Mouse (Mus musculus) retina, postnatal 7 days (tissue): ENCODE data around the gene Tab2.
"Not testable (repeated sequence)": the region's sequence is repeated elsewhere in the genome, so short reads cannot be mapped to it uniquely, and the experiment has no call there.

Source experiments
- DNase-seq: peaks from one replicate; pipeline ENCODE4 v3.0.0-alpha.2; 2012; ENCODE audit warnings: low read depth, low spot score

The Tab2 gene

GRCm38 (mm10) chr10:7888256-7888868 lies 67.7 kb downstream of the Tab2 start:
- DNase-seq, result no peak

GRCm38 (mm10) chr10:7883524-7883923 lies 72.5 kb downstream of the Tab2 start:
- peak; percentile 65 for DNase-seq

DNA sequence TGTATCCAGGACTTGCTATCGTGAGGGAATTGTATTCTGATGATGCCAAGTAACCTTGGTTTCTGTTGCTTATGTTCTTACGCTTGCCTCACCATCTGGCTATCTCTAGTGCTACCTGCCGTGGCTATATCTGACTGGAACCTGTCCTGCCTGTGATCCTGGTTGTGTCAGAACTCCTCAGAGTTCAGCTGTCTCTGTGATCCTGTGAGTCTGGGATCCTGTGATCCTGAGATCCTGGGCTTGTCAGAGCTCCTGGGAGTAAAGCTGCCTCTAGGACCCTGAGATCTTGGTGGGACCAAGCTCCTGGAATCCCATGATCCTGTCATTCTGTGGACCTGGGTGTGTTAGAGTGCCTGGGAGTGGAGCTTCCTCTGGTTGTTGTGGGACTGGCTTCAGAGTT lies 74.1 kb downstream of the Tab2 start:
- no peak for DNase-seq

DNA sequence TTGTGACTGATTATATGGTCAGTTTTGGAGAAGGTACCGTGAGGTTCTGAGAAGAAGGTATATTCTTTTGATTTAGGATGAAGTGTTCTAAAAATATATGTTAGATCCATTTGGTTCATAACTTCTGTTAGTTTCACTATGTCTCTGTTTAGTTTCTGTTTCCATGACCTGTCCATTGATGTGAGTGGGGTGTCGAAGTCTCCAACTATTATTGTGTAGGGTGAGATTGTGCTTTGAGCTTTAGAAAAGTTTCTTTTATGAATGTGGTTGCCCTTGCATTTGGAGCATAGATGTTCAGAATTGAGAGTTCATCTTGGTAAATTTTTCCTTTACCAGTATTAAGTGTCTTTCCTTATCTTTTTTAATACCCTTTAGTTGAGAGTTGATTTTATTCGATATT lies 75.7 kb downstream of the Tab2 start:
- DNase-seq, result not testable (repeated sequence)

GRCm38 (mm10) chr10:7874194-7874593 lies 81.8 kb downstream of the Tab2 start:
- no peak for DNase-seq

DNA sequence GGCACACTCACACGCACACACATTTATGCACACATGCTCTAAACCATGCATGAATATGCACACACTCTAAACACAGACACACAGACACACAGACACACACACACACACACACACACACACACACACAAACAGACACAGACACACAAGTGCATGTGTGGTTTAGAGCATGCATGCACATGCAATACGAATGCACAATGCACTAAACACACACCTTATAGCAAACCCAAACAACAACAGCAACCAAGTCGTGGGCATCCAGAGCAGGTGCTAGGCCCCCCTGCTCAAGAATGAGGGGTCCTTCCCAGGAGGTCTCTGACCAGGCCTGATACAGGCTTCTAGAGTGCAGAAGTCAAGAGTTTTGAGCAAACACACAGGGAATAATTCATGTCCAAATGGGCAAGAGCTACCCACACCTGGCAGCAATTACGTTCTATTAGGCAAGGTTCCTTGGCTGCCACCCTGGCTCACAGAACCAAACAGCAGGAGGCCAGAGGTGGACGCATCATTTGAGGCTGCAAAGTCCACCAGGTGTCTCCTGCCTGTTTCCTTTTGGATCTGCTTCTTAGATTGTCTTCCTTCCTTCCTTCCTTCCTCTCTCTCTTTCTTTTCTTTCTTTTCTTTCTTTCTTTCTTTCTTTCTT lies 84.5 kb downstream of the Tab2 start:
- DNase-seq, result no peak

DNA sequence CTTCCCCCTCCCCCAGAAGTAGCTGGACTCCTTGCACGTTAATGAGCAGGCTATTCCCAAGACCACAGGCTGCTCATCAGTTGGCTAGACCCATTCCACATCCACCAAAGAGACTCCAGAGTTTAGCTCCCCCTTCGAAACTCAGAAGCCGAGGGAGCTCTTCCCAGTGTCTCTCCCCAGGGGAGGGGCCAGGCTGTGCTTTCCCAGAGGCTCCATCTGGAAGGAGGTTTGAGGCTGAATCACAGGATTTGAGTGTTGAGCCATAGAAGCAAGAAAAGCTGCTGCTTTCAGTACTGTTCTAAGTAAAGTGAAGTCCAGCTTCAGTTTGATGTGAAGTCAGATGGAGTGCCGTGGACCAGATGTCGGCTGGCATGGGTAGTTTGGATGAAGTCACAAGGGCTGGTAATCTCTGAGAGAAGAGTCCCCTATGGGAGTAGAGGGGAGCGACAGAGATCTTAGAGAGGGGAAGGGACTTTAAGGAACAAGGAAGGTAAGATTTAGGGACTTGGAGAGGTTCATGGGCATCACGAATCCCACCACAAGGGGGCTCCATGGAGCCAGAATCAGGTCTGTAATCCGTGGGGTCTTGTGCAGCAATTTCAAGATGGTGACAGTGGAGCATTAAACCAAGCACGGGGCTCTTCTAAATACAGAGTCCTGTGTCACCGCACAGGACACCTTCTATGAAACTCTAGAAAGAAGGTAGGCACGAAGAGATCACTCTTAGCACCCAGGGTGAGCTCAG lies 85.3 kb downstream of the Tab2 start:
- DNase-seq, result no peak

DNA sequence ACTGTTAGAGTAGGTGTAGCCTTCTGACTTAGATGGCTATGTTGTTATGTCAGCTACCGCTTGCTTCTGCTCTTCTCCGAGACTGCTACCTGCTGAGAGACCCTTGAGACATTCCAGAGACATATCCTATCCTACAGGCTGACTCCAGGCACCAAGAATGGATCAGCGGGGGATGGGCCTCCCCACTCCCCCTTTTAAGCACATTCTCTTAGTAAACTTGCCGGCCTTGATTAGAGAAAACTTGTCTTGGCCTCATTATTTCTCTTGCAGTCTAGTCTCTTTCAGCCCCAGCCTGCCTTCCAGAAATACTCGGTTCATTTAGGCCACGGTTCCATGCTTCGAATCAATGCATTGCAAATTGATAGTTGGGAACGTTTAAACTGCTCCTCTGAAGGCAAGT lies 86.3 kb downstream of the Tab2 start:
- no peak for DNase-seq

DNA sequence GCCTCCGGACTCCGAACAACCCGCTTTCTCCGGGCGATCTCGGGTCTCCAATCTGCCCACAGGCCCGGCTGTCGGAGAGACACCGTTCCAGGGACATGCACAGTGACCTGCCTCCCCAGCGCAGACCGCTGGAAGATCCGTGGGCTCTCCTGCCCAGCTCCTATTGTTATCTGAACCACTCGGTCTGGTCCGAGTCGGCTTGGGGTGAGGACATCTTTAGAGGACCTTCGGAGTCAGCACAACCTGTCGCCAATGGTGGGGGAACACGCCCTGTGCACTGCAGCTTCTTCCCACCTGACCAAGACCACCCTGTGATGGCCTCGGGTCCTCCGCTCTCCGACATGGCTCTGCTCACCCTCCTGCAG lies 88.4 kb downstream of the Tab2 start:
- no peak for DNase-seq

DNA sequence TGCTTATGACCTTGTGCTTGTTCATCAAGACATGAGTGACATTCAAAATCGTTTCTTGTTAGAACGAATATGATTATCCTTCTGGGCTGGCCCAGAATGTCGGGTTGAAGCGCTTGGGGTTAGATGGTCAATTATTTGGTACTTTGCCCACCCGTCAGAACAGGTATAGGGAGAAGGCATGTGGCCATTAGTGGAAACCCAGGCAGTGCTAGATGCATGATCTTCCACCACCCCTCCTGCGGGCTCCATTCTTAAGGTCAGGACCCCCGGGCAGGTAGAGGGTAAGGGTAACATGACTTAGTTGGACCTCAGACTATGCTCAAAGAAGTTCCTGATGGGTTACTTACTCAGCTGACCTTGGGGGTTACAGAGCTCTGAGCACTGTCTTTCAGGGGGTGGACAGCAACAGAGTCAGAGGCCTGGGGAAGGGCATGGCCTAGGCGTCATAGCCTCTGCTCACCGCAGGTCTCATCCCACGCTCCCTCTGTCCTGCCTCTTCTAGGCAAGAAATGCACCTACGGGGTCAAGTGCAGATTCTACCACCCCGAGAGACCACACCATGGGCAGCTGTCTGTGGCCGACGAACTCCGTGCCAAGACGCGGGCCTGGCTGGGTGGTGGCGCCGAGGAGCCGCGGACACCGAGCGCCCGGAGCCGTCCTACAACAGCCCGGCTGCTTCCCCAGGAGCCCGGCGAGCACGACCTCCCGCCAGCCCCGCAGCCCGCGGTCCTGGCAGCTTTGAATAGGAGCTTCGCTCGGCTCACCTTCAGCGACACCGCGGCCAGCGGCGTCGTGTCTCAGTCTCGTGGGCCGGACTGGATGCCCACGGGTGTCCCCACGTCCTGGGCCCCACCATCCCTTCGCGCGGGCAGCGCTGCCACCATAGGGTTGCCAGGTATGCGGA lies 89.0 kb downstream of the Tab2 start:
- DNase-seq, result no peak

DNA sequence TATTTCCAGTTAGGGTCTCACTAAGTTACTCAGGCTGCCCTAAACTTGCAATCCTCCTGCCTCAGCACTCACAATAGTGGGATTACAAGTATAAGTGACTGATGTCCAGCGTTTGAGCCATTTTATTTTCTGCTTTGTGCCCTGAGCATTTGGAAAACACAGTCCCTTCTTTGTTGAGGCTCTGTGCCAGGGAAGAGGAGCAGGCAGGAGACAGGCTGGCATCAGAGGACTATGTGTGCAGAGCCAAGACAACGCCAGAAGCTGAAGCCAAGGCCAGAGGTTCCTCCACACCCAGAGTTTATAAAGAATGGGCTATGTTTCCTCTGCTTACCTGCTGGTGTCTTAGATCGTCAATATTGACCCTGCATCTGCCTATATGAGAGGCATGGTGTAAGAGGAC lies 91.2 kb downstream of the Tab2 start:
- DNase-seq, result no peak

DNA sequence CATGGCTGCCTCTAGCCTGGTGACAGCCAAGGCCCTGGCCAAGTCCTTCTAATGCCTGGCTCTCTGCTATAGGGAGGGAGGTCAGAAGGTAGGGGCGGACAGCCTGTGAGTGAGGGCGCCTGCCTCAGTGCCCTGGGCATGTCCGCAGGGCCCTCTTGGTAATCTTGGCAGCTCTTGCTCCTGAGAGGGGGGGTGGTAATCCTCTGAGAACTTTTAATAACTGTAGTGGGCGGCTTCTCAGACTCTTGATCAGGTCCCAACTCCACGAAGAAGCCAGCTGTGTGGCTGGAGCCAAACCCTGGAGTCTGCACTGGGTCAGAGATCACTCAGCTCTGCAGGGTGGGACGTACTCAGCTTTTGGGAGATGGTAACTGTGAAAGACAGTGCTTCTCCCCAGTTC lies 91.8 kb downstream of the Tab2 start:
- no peak for DNase-seq

DNA sequence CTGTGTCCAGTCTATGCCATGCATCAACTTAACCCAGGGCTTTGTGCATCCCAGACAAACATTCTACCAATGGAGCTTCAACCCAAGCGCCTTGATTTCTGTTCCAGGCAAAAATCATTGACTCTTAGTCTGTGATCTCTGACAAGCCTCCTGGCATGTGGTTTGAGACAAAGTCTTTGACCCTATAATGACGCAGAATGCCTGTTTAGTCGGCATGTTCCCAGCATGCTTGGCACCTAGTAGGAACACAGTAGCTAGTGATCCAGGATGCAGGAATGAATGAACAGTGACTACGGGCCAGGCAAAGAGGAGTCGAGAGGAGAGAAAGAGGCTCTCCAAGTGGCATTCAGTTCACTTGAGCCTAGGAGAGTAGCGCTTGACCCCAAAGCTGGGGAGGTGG lies 92.6 kb downstream of the Tab2 start:
- no peak for DNase-seq

GRCm38 (mm10) chr10:7861937-7862657 lies 93.9 kb downstream of the Tab2 start:
- no peak for DNase-seq

DNA sequence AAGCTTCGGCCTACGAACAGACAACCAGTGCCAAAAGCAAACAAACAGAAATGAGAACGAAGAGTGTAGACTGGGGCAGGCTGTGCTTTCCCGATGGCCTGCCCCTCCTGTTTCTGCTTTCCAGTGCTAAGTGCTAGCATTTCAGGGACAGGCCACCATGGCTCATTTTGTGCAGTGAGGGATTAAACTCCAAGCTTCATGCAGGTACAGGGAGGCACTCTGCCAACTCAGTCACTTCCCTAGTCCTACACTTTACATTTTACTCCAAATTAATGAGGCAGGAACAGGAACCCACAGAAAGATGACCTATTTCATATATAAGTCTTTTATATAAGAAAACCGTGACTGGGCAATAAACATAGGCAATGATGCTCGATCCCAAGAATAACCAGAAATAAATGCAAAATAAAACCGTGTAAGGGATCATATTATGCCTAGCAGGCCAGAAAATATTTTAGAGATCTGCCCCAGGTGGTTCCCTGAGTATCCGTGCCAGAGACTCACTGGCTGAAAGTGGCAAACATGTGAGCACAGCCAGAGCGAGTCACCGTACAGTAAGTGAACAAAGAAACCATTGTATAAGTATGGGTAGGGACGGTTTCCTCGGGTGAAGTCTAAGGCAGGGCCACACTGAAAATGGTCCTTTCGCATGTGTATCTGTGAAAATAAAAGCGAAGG lies 94.6 kb downstream of the Tab2 start:
- DNase-seq, result no peak

DNA sequence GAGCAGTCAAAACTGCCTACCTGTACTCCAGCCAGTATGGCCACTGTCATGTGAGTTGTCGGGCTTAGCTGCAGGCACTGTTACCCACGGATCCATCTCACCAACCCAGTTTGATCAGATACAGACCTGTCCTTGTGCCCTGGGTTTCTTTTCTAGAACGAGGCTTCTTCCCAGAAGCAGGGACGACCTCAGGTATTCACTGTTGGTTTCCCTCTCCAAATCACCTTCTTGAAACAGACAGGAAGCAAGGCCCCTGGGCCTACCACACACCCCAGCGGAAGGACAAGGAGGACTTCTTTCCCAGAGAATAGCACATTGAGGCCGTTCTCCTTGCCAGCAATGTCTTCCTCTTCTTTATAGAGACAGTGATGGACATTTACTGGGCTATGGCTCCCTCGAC lies 95.5 kb downstream of the Tab2 start:
- DNase-seq, result no peak
